Mouse (Mus musculus): ENCODE data around the gene Polg2. TPM values are rescaled to one million over a fixed set of nuclear protein-coding genes. Genes with fewer than 3 reads are reported as not detected.

The Polg2 gene
- 10 to 100 TPM; 23.9 to 42.3 TPM for total RNA-seq (2023)

GRCm38 (mm10) chr11:106779388-106780088, at the start of gene Polg2:
TSS of gene Polg2 (minus strand) at chr11:106779537.

GRCm38 (mm10) chr11:106788775-106789459, 9.6 kb upstream of the Polg2 start, which contains the start of the genes Ddx5 and Cep95:
TSS of gene Ddx5 (minus strand) at chr11:106789185.
TSS of gene Cep95 (plus strand) at chr11:106789252.

GRCm38 (mm10) chr11:106751039-106752018, 28.0 kb downstream of the Polg2 start, which contains the start of gene Milr1:
TSS of gene Milr1 (plus strand) at chr11:106751226.

GRCm38 (mm10) chr11:106750121-106750751, 29.1 kb downstream of the Polg2 start, which contains the start of gene Pecam1:
TSS of gene Pecam1 (minus strand) at chr11:106750628.

Other genes starting within 250 kb of the Polg2 start
- gene Tex2, start 166.1 kb downstream of the Polg2 start, total RNA-seq (2023), result 10 to 100 TPM; 39.3 to 44.2 TPM
- 1 to 10 TPM; 8.9 to 9.5 TPM for gene Pecam1, start 28.9 kb downstream of the Polg2 start, total RNA-seq (2023)
- 100 to 1,000 TPM in 1 of 2 experiments, 10 to 100 TPM in 1; 97.5 to 106 TPM for gene Milr1, start 28.3 kb downstream of the Polg2 start, total RNA-seq (2023)
- 1,000 to 10,000 TPM; 1,714 to 1,967 TPM for gene Ddx5, start 9.6 kb upstream of the Polg2 start, total RNA-seq (2023)
- gene Cep95, start 9.7 kb upstream of the Polg2 start, total RNA-seq (2023), result 10 to 100 TPM; 16.8 to 18.4 TPM
- gene Smurf2, start 141.2 kb upstream of the Polg2 start, total RNA-seq (2023), result 10 to 100 TPM; 29.0 to 35.0 TPM
- 100 to 1,000 TPM; 134 to 140 TPM for gene Kpna2, start 220.0 kb upstream of the Polg2 start, total RNA-seq (2023)
- gene 1810010H24Rik, start 246.1 kb upstream of the Polg2 start, total RNA-seq (2023), result under 1 TPM; 0.46 to 0.64 TPM